In genomic region chr15:79195492-79195891, GRCm38 (mm10) we compare ENCODE assay signal across 15 mouse cellular contexts. TPM values are rescaled to one million over a fixed set of nuclear protein-coding genes. Genes with fewer than 3 reads are reported as not detected.
DNase-seq lines count a peak whose midpoint lies in the region; ATAC-seq lines count a peak whose summit lies in the region.
"Had no signal": no experiment of that assay in that cellular context is flagged by ENCODE, and none has a peak within 500 bp of the region (broad histone marks: within the 10 kb centered on the region; RNA-seq: fewer than 3 reads in every experiment).

No protein-coding gene starts in this region.

- H3K36me3 ChIP-seq in heart, embryonic 12.5 days = no peaks in the 10 kb centered on the region
- H3K36me3 ChIP-seq: G1E; kidney, embryonic 15.5 days; midbrain, embryonic 13.5 days had no signal

- H3K27ac ChIP-seq in heart, embryonic 12.5 days (ENCODE audit: poor library complexity, severe bottlenecking) = 0 out of 2 replicates have a peak overlapping the region, but pooled peaks have one; percentile 8
- H3K27ac ChIP-seq: kidney, embryonic 15.5 days; midbrain, embryonic 13.5 days; stomach, postnatal 0 days had no signal

- no peak overlapping the region for H3K4me3 ChIP-seq in heart, embryonic 12.5 days
- H3K4me3 ChIP-seq: kidney, embryonic 15.5 days; midbrain, embryonic 13.5 days had no signal

- H3K27me3 ChIP-seq in heart, embryonic 12.5 days (replicated peaks) = no peaks in the 10 kb centered on the region
- H3K27me3 ChIP-seq: midbrain, embryonic 13.5 days had no signal

- 60% methylated on average over 8 of the region's 8 CpGs for WGBS in heart, embryonic 12.5 days

- no peak overlapping the region for H3K9ac ChIP-seq in heart, embryonic 12.5 days
- H3K9ac ChIP-seq: kidney, embryonic 15.5 days; midbrain, embryonic 13.5 days had no signal

- 0 out of 2 replicates have a peak, but pooled peaks have one; percentile 13 for ATAC-seq in heart, embryonic 12.5 days (ENCODE audit: insufficient number of reproducible peaks, low FRiP score)
- ATAC-seq: midbrain, embryonic 13.5 days had no signal

- peak; percentile 68 for DNase-seq in adrenal gland, adult 2 months
- DNase-seq in adrenal gland, postnatal 4 days (ENCODE audit: low spot score in 2 of 2) = no peak
- peak; percentile 12 to 28 for DNase-seq in kidney, adult 8-10 months
- DNase-seq in kidney, postnatal 25 days = no peak
- peak; percentile 12 for DNase-seq in 416B (ENCODE audit: low read depth)
- DNase-seq in embryo, embryonic 10 days (ENCODE audit: low spot score) = no peak
- no peak for DNase-seq in left cerebral cortex, adult 18-20 months (ENCODE audit: low spot score in 2 of 2)
- DNase-seq: cerebellum, adult 11-12 months; lung, adult 2 months; right cerebral cortex, postnatal 4 days had no signal

- H3K4me2 ChIP-seq in heart, embryonic 12.5 days = no peak overlapping the region
- H3K4me2 ChIP-seq: kidney, embryonic 15.5 days; midbrain, embryonic 13.5 days had no signal

- H3K9me3 ChIP-seq in heart, embryonic 12.5 days (replicated peaks) = 0 out of 2 replicates have a peak, but pooled peaks cover 3% of the 10 kb centered on the region
- H3K9me3 ChIP-seq: G1E; kidney, embryonic 15.5 days; midbrain, embryonic 13.5 days had no signal

- peaks cover 47% of the 10 kb centered on the region for H3K4me1 ChIP-seq in heart, embryonic 12.5 days (replicated peaks)

RNA-seq across cellular contexts. Expression of gene Sox10, which starts 30.5 kb away (rescaled TPM):
- 1 to 10 TPM in 1 of 2 experiments, under 1 TPM in 1; 0.89 to 2.5 TPM for total RNA-seq in adrenal gland, adult 2 months (2021)
- polyA plus RNA-seq in adrenal gland, adult 2 months (2012; rRNA removed) = 3.9 and 5.5 TPM in 2 replicates
- total RNA-seq in adrenal gland, postnatal 4 days (2021) = 10 to 100 TPM in 1 of 2 experiments, 1 to 10 TPM in 1; 9.5 to 12.3 TPM
- 0.28 and 0.44 TPM in 2 replicates for polyA plus RNA-seq in heart, embryonic 12.5 days (2016; fragmentation: Nextera tagmentation; extraction: Ambion mirVana)
- 10 to 100 TPM; 19.6 to 26.1 TPM for total RNA-seq in left cerebral cortex, adult 18-20 months (2021)
- polyA plus RNA-seq: G1E had no signal

RNA-seq across cellular contexts. Expression of gene Pick1, which starts 33.5 kb away (rescaled TPM):
- 10 to 100 TPM; 14.6 to 18.5 TPM for total RNA-seq in adrenal gland, adult 2 months (2021)
- 17.4 and 19.7 TPM in 2 replicates for polyA plus RNA-seq in adrenal gland, adult 2 months (2012; rRNA removed)
- 10 to 100 TPM; 32.1 to 33.2 TPM for total RNA-seq in adrenal gland, postnatal 4 days (2021)
- polyA plus RNA-seq in heart, embryonic 12.5 days (2016; fragmentation: Nextera tagmentation; extraction: Ambion mirVana) = 33.8 and 37.6 TPM in 2 replicates
- 10 to 100 TPM; 47.1 to 54.0 TPM for total RNA-seq in left cerebral cortex, adult 18-20 months (2021)

RNA-seq across cellular contexts. Expression of gene Gm49486, which starts 33.7 kb away (rescaled TPM):
- not detected for total RNA-seq in adrenal gland, adult 2 months (2021)
- polyA plus RNA-seq in adrenal gland, adult 2 months (2012; rRNA removed) = not detected in 2 replicates
- under 1 TPM; 0.17 to 0.70 TPM for total RNA-seq in adrenal gland, postnatal 4 days (2021)
- polyA plus RNA-seq in heart, embryonic 12.5 days (2016; fragmentation: Nextera tagmentation; extraction: Ambion mirVana) = 0.49 and 1.0 TPM in 2 replicates
- total RNA-seq in left cerebral cortex, adult 18-20 months (2021) = under 1 TPM; 0.16 to 0.42 TPM
- polyA plus RNA-seq: G1E had no signal

RNA-seq across cellular contexts. Expression of gene 1700088E04Rik, which starts 54.4 kb away (rescaled TPM):
- total RNA-seq in adrenal gland, adult 2 months (2021) = 1 to 10 TPM; 5.2 to 9.9 TPM
- 8.1 and 10.8 TPM in 2 replicates for polyA plus RNA-seq in adrenal gland, adult 2 months (2012; rRNA removed)
- total RNA-seq in adrenal gland, postnatal 4 days (2021) = 1 to 10 TPM; 8.0 to 9.0 TPM
- 6.3 and 6.6 TPM in 2 replicates for polyA plus RNA-seq in heart, embryonic 12.5 days (2016; fragmentation: Nextera tagmentation; extraction: Ambion mirVana)
- total RNA-seq in left cerebral cortex, adult 18-20 months (2021) = 10 to 100 TPM in 1 of 2 experiments, 1 to 10 TPM in 1; 7.3 to 10.8 TPM

RNA-seq across cellular contexts. Expression of gene Polr2f, which starts 54.7 kb away (rescaled TPM):
- total RNA-seq in adrenal gland, adult 2 months (2021) = 100 to 1,000 TPM in 1 of 2 experiments, 10 to 100 TPM in 1; 92.8 to 151 TPM
- 48.1 and 48.3 TPM in 2 replicates for polyA plus RNA-seq in adrenal gland, adult 2 months (2012; rRNA removed)
- total RNA-seq in adrenal gland, postnatal 4 days (2021) = 100 to 1,000 TPM; 134 to 142 TPM
- 265 and 289 TPM in 2 replicates for polyA plus RNA-seq in heart, embryonic 12.5 days (2016; fragmentation: Nextera tagmentation; extraction: Ambion mirVana)
- 100 to 1,000 TPM; 102 to 111 TPM for total RNA-seq in left cerebral cortex, adult 18-20 months (2021)

Comparison
In these comparisons a context has a peak if more than half of its experiments do, and no peak if none do; other contexts are left out.
1. DNase-seq: peak in adrenal gland, adult 2 months (single experiment), kidney, adult 8-10 months (2 of 2) and 416B (single experiment); none in adrenal gland, postnatal 4 days (0 of 2), kidney, postnatal 25 days (0 of 2), embryo, embryonic 10 days (single experiment) and left cerebral cortex, adult 18-20 months (0 of 2).